Mouse (Mus musculus) small intestine, adult 2 months (tissue): ENCODE data around the gene Doc2g.
"Not testable (repeated sequence)": the region's sequence is repeated elsewhere in the genome, so short reads cannot be mapped to it uniquely, and the experiment has no call there.

Source experiments
- CTCF ChIP-seq: fragments of 200-500 bp; IDR thresholded peaks from 2 replicates; pipeline ENCODE4 v1.5.1; 2012; ENCODE audit warnings: low read depth, mild to moderate bottlenecking, control low read depth, inconsistent platforms, low read length, moderate library complexity, mixed read lengths; ENCODE audit not compliant: insufficient replicate concordance, insufficient read length; ENCODE audit errors: extremely low read depth
- POLR2A ChIP-seq: fragments of 200-500 bp; IDR thresholded peaks from 2 replicates; pipeline ENCODE4 v1.6.1; 2012; ENCODE audit warnings: low read depth, mild to moderate bottlenecking, control low read depth, inconsistent platforms, low read length, moderate library complexity

DNA sequence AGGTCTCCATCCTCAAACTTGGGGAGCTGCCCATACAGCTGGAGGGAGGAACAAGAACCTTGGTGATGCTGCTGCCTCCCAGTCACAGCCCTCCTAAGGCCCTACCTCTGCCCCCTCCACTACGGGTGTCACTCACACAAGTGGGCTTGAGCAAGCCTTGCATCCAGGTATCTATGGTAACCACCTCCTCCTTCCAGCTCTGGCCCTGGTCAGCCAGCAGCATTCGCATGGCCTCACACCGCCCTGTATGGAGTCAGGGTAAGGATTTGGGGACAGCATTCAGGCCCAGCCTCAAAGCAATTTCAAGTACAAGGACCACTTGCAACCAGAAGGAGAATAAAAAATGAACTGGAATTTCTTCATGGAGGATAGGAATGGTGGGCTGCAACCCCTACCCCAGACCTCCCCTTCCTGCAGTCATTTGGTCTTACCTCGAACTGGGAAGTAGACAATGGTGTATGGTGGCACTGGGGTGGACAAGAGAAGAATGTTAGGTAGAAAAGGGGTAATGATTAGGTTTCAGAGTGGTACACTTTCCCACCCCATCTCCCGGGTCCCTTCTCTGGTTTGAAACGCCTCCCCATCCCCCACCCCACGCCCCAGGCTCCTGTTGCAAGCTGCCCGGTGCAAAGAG is 34.2 kb downstream of the Doc2g start:
- not testable (repeated sequence) for TF ChIP-seq CTCF, POLR2A
